Mouse (Mus musculus): Measurements from ENCODE around the gene Cd44.

Gene Cd44

GRCm38 (mm10) chr2:102900875-102901827 lies at the start of gene Cd44:
TSS of gene Cd44 (minus strand) at chr2:102901665.
- DNase-seq (ENCODE audit: low spot score), result peak; percentile 65

DNA sequence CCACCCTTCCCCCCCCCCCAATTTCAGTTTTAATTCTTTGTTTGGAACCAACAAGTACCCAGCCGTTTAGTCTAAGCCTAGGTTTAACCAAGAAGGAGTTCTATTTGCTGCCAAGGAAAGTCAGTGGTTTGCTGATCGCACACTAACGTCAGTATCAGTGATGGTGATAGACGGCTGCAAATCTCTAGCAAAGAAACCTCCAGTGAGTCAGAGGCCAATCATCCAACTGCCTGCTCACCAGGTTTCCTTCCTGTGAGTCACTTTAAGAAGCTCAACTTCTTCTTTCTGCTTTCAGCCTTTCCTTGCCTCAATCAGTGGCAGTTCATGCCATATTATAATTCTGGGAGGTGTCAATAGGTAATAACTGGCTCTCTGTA lies 47.0 kb upstream of the Cd44 start:
- no peak for DNase-seq (ENCODE audit: low spot score)

DNA sequence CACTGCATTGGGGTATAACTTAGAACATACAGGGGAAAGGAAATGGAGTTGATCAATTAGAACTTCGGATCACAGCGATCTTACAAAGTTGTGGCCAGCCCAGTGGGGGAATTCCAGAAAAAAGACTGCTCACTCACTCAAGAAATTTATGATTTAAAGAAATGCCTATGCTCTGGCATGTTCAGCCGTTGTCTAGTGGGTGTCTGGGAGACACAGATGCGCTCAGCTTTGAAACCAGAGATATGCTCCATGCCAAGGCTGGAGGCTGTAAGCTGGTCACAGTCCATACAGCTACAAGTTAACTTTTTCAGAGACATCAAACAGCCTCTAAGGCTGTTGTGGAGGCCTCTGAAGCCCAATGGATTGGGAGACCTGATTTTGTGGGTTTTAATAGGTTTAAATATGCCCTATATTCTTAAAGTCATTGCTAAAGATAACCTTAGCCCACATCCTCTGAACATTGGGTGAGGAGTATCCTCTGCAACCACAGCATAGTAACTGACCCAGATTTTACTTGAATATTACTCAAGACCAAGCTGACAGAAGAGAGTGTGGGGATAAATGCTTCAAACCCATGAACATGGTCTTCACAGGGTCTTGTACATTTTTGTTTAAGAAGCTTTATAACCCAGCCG lies 46.5 kb upstream of the Cd44 start:
- DNase-seq (ENCODE audit: low spot score), result no peak

DNA sequence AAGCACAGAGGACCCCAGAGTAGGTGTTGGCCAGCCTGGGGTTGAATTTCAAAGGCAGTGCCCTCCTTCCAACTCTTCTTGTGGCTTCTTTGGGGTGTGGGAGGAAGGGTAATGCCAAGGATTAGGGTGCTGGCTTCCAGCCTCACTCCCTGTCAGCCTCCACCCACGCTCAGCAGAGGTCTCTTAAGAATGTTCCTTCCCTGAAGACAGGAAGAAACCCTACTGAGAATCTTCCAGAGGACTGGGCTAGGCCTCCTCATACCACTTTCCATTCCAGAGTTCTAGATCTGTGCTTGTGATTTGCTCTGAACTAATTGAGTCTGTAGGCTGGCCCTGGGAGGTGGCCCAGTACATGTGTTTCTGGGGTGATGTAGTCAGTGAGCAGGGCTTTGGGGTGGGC lies 43.6 kb upstream of the Cd44 start:
- DNase-seq (ENCODE audit: low spot score), result no peak

GRCm38 (mm10) chr2:102944415-102945012 lies 43.0 kb upstream of the Cd44 start:
- DNase-seq (ENCODE audit: low spot score), result no peak

DNA sequence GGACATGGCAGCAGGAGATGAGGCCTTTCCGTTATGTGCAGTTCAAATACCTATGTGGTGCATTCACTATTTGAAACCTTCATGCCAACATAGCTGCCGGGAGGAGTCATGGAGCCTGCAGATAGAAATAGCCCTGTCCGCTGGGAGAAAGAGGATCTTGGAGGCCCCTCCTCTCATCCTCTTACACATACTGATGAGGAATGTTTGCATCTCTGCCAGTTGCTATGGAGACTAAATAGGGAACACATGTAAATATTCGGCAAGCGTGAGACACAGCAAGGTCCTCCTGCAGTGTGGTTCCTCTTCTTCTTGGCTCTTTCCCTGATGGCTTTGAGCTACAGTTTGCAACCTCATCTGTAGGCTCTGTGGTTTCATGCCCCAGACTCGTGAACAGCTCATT lies 42.5 kb upstream of the Cd44 start:
- peak; percentile 76 for DNase-seq (ENCODE audit: low spot score)

GRCm38 (mm10) chr2:102942782-102943080 lies 41.3 kb upstream of the Cd44 start:
- no peak for DNase-seq (ENCODE audit: low spot score)

GRCm38 (mm10) chr2:102941937-102942781 lies 40.7 kb upstream of the Cd44 start:
- peak; percentile 39 for DNase-seq (ENCODE audit: low spot score)

GRCm38 (mm10) chr2:102940813-102941361 lies 39.4 kb upstream of the Cd44 start:
- DNase-seq (ENCODE audit: low spot score), result no peak

- no peak for DNase-seq (ENCODE audit: low spot score)
Observed at GRCm38 (mm10) chr2:102940158-102940557, 38.7 kb upstream of the Cd44 start.

DNA sequence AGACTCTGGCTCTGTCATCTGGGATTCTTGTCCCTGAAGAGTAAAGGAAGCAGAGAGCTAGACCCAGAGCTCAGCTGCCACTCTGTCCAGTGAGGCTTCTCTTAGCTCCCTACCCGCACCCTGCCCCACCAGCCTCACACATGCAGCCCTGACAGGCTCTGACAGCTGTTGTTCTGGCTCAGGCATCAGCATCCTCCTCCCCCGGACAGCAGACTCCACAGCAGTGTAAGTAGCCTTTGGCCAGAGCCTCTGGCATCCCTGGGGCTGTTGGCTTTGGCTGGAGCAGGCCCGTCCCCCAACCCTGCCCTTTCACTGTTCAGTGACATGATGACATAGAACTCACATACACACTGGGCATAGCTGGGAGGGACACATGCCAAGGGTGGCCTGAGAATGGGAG lies 35.4 kb upstream of the Cd44 start:
- DNase-seq (ENCODE audit: low spot score), result no peak

DNA sequence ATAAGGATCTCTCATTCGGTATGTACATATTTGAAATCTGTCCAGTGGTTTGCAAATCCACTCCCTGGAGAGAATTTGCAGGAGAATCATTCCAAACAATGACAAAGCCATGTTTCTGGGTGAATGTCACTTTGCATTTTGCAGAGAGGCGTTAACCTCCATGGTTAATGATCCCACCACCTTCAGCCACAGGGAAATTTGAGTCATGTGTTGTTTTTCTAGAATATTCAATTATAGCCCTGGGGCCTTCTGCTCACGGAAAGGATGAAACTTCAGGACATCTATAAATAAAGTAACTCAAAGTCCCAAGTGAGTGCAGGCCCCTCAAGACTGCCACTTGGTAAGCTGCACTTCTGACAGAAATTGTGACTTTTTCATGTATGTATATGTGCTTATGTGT lies 33.4 kb upstream of the Cd44 start:
- DNase-seq (ENCODE audit: low spot score), result no peak

DNA sequence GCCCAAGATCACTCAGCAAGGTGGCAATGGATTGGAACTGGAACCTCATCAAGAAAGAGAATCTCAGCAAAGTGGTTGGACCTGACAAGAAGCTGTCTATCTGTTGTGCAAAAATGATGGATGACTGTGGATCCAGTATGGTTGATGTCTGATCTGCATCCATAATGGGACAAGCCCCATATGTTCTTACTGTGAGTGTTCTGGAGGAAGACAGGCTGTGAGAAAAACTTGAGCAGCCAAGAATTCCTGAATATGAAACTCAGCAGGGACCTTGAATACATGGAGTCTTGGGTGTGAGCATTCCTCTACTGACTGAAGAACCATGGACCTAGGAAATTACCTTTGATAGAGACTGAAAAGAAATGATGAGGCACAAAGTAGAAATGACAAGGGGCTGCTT lies 32.3 kb upstream of the Cd44 start:
- DNase-seq (ENCODE audit: low spot score), result no peak

DNA sequence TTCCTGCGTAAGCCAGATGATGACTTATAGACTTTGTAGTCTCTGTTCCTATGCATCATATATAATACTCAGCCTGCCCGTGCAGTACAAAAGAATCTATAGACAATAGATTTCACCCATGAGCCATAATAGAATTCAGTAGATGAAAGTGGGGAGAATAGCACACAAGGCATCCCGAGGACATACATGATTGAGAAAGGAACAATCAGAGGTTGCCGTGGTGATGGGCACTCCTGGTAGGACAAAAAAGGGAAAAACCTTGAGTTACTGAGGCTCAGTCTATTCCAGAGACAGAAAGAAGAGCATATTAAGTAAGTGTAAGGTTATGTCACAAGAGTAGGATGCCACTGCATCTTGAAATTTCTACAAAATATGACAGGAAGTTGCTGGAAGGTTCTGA lies 31.7 kb upstream of the Cd44 start:
- DNase-seq (ENCODE audit: low spot score), result peak; percentile 31

GRCm38 (mm10) chr2:102932667-102933066 lies 31.2 kb upstream of the Cd44 start:
- no peak for DNase-seq (ENCODE audit: low spot score)

GRCm38 (mm10) chr2:102928211-102928610 lies 26.7 kb upstream of the Cd44 start:
- no peak for DNase-seq (ENCODE audit: low spot score)

- no peak for DNase-seq (ENCODE audit: low spot score)
Observed at GRCm38 (mm10) chr2:102924480-102924879, 23.0 kb upstream of the Cd44 start.

GRCm38 (mm10) chr2:102923682-102924081 lies 22.2 kb upstream of the Cd44 start:
- DNase-seq (ENCODE audit: low spot score), result no peak

DNA sequence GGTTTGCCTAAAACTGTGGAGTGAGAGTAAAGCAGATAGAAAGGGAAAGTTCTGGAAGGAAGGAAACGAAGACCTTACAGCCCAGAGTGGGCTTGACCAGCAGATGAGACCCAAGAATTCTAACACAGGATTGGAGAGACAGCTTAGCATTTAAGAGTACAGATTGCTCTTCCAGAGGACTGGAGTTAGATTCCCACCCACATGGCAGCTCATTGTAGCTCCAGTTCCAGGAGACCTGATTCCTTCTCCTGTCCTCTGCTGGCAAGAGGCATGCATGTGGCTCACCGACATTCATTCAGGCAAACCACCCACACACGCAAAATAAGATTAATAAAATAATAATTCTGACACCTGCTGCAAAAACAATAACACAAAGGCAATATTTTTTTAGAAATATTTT lies 20.6 kb upstream of the Cd44 start:
- no peak for DNase-seq (ENCODE audit: low spot score)

DNA sequence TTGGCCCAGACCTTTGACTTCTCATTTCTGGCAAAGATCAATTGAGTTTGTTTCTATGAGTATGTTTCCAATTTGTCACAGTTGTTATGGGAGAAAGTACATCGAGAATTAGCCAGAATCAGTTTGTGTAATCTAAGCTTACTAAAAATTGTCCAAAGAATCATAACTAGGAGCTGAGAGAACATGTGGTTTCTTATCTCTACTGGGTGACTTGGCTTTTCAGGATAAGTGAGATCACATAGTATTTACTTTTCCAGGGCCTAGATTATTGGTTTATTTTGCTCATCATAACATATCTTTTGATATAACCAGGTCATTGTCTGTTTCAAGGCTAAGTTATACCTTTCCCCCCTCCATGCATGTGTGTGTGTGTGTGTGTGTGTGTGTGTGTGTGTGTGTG lies 16.8 kb upstream of the Cd44 start:
- no peak for DNase-seq (ENCODE audit: low spot score)

DNA sequence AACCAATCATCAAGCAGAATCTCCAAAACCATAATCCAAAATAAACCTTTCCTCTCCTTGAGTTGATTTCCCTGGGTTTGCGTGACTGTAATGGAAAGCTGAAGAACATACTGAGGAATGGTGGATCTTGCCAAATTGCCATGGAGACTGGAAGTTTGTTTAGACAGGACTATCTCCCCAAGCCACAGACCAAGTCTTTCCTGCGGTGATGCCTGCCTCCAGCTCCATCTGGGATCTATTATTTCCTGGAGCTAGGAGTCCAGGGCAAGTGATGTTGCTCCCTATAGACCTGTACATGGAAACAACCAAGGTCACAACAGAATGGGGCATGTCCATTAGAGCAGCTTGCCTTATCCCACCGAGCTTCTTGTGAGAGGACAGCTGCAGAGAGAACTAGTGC lies 15.1 kb upstream of the Cd44 start:
- peak; percentile 10 for DNase-seq (ENCODE audit: low spot score)

DNA sequence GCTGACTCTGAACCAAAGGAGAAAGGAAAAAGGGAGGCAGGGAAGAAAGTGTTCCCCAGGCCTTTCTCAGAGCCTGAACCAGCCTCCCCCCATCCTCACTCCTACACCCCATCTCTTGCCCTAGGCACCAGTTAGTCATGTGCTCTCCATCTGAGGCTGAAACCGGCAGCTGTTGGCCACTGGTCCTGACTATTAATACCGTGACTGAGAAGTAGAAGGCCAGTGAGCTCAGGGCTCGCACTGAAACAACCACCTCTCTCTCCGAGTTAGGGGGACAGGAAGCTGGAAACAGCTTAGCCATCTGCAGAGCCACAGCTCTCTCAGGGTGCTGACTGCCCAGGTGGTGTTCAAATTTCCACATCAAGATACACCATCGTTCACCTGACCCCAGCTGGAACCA lies 13.2 kb upstream of the Cd44 start:
- no peak for DNase-seq (ENCODE audit: low spot score)

Measured in embryo, embryonic 10.5 days (tissue).